Mouse (Mus musculus) embryonic fibroblast, embryonic 13.5 days (primary cell): ENCODE data around the gene Slc17a6.

Experiments used
- CTCF ChIP-seq: IDR thresholded peaks from 2 replicates; pipeline ENCODE4 v1.5.1; 2011; ENCODE audit warnings: mild to moderate bottlenecking, control low read depth, low read length, moderate library complexity, borderline replicate concordance; ENCODE audit not compliant: insufficient read depth
- POLR2A ChIP-seq: IDR thresholded peaks from 2 replicates; pipeline ENCODE4 v1.6.1; 2011; ENCODE audit warnings: low read depth, mild to moderate bottlenecking, control low read depth, low read length, moderate library complexity

DNA sequence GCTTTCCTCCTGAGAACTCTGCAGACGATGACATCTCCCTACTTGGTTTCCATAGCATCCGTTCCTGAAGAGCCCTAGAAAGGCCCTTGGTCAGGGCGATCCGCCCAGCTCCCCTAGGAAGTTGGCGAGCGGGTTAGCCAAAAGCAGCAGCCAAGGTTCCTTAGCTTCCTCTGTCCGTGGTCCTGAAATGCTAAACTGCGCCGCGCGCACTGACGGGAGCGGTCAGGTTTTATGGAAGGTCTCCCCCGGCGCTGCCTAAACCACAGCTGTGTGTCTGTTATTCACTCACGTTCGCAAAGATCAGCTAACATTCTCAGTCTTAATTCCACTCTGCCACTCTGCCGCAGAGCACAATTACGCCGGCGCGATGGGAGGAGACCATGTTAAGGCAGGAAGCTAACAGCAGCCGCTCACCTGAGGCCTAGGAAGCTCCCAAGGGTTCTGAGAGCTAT, at the start of gene Slc17a6:
- TF ChIP-seq POLR2A (no peak), CTCF (no peak)
